Mouse (Mus musculus) layer of hippocampus, postnatal 14 days (tissue): ENCODE measurements around the gene Naga. TPM values are rescaled to one million over a fixed set of nuclear protein-coding genes. Genes with fewer than 3 reads are reported as not detected.

ENCODE experiments used
- DNase-seq, 2 experiments: peaks; one replicate each; pipeline ENCODE4 v3.0.0; 2021 to 2022; ENCODE audit warnings: low spot score in 2 of 2, mixed read lengths in 1 of 2
- total RNA-seq, 2 experiments: library from RNA; stranded (reverse); gene quantifications; 2 replicates each; pipeline ENCODE4 v1.2.3; 2021

The Naga gene
- total RNA-seq, 2 experiments from 2014 or later, result 38.2 to 39.3 TPM

GRCm38 (mm10) chr15:82340414-82341035, 1.8 kb upstream of the Naga start:
- no peak for DNase-seq

GRCm38 (mm10) chr15:82339634-82340254, 1.0 kb upstream of the Naga start:
- no peak for DNase-seq

DNA sequence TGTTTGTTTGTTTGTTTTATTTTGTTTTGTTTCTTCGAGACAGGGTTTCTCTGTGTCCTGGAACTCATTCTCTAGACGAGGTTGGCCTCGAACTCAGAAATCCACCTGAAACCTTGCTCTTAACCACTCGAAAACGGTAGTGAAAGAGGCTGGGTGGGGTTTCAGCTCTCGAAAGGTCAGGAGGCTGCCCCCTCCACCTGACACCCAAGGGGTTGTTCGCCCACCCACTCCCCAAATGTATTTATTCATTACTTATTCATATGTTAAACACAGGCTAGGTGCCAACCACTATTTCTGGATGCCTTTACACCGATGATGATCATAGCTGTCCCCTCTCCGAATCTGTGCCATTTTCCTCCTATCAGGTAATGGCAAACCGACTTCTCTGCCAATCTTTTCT, 425 bp upstream of the Naga start:
- no peak for DNase-seq

GRCm38 (mm10) chr15:82337875-82338274, 850 bp downstream of the Naga start:
- no peak for DNase-seq

DNA sequence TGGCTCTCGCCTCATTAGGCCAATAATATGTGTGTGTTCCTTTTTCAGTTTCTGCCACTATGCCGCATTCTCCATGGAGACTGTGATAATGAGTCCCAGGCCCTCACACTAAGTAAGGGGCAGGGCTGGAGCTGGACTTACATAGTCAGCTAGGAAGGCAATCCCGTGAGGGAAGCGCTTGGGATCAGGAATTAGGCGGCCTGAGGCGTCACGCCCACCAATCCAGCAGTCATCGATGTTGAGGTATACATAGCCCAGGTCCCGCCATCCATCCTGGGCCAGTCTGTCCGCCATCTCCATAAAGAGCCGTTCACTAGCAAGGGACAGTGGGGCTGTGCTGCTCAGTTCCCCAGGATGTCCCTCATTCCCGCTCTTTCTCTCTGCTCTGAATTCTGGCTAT, 2.1 kb downstream of the Naga start:
- DNase-seq, result no peak

GRCm38 (mm10) chr15:82335194-82335593, 3.5 kb downstream of the Naga start:
- DNase-seq, result no peak

DNA sequence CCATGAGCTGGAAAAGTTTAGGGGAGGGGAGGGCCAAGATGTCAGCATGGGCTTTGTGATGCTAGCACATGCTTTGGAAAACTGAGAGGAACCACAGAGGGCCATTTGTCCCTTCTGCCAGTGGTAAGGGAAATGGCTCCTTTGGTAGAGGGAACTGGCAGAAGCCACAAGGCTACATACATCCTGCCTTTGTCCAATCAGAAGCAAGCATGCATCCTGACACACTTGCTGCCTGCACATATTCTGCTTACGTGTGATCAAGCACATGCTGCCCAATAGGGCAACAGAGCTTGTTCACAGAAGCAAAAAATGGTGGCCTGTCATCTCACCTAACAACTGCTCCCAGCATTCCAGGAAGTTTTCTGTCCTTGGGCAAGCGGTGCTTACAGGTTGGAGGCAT, 13.3 kb downstream of the Naga start:
- DNase-seq, result no peak

DNA sequence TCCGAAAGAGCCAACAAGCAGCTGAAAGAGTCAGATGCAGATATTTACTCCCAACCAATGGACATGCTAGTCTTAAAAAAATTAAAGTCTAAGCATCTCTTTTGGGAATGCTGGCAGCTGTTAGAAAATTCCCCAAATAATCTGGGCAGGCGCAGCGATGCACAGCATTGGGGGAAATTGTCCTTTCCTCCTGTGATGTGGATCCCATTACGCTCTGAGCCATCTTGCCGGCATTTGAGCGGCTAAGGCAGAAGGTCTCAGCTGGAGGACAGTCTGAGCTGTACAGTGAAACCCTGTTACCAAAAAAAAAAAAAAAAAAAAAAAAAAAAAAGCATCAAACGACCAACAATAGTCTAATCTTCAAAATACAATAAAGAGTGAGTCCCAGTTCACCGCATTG, 16.5 kb downstream of the Naga start:
- DNase-seq, result no peak

DNA sequence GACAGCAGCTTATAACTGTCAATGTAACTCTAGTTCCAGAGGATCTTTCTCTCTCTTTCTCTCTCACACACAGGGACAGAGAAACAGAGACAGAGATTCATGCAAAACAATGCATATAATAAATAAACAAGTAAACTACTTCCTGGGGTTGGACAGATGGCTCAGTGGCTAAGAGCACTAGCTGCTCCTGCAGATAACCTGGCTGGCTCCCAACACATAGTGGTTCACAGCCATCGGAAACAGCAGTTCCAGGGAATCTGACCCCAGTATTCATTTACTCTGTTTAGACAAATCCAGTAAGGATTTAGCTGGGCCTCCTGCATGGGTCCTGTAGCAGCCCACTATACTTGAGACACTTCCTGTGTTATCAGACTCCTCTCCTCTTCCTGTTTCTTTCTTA, 19.1 kb downstream of the Naga start:
- no peak for DNase-seq

- no peak for DNase-seq
These were observed 20.9 kb downstream of the Naga start for GRCm38 (mm10) chr15:82317839-82318238.

GRCm38 (mm10) chr15:82308416-82308815, 30.3 kb downstream of the Naga start:
- no peak for DNase-seq

GRCm38 (mm10) chr15:82307107-82307506, 31.6 kb downstream of the Naga start:
- DNase-seq, result no peak

GRCm38 (mm10) chr15:82298764-82299561, 39.8 kb downstream of the Naga start, which contains the start of gene Wbp2nl:
TSS of gene Wbp2nl (plus strand) at chr15:82298954.
- no peak for DNase-seq

DNA sequence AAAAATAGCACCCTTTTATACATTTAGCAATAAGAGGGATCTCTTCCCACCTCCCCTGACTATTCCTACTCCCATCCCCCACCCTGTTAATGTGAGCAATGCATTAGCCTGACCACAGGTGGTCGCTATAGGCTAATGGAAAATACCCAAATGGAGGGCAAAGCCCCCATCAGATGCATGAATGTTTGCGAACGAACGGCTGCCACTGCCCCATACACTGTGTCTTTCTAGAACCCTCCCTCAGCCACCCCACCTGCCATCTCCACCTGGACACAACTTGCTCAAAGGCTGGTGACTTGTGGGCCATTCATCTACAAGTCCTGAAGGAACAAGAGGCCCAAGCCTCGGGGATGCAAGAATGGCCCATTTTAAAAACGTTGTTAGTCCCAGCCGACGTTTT, 44.7 kb downstream of the Naga start:
- peak in 1 of 2 experiments; percentile 64 for DNase-seq

DNA sequence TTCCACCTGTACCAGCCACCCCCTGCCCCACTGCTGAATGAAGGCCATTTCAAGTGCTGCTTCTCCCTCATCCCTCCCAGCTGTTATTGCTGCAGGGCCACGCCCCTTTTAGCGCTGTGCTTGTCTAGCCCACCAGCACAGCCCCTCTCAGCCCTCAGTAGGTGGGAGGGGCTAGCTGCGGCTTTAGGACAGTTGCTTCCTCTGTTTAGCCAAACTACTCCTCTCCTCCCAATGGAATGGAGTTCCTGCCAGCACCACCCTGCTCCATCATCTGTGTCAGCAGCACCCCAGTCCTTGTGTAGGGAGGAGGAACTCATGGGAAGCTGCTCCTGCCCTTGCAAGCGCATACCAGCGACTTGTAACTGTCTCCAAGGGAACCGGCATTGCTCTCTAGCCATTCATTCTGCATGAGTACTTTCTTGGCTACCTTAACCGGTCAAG, 45.4 kb downstream of the Naga start:
- DNase-seq, result no peak

GRCm38 (mm10) chr15:82292851-82293250, 45.9 kb downstream of the Naga start:
- no peak for DNase-seq

- no peak for DNase-seq
These were observed 48.5 kb downstream of the Naga start for GRCm38 (mm10) chr15:82290252-82290651.

GRCm38 (mm10) chr15:82286157-82286556, 52.6 kb downstream of the Naga start:
- DNase-seq, result no peak

DNA sequence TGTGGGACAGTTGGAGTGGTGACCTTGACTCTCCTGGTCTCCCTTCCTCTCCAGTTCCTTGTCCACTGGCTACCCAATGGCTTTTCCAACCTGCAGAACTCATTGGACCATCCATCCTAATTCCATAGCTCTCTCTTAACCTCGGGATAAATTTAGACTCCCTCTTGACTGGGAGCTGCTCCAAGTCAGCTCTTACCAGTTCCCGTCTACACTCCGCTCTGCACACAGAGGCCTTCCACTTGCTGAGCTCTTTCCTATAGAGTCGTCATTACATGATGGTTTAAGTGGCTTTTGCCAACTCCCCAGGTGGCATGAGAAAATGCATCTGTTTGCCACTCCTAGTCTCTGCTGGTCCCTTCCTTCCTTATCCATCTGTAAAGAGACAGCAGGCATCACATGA, 58.1 kb downstream of the Naga start:
- DNase-seq, result peak in 1 of 2 experiments; percentile 6
